9 mouse cellular contexts compared by ENCODE assay signal in genomic region chr5:90338177-90339091, GRCm38 (mm10). TPM values are rescaled to one million over a fixed set of nuclear protein-coding genes. Genes with fewer than 3 reads are reported as not detected.
DNase-seq lines count a peak whose midpoint lies in the region; ATAC-seq and TF ChIP-seq lines count a peak whose summit lies in the region.
"Had no signal": no experiment of that assay in that cellular context is flagged by ENCODE, and none has a peak within 500 bp of the region (broad histone marks: within the 10 kb centered on the region; RNA-seq: fewer than 3 reads in every experiment).

No protein-coding gene starts in this region.

- H3K36me3 ChIP-seq in forebrain, embryonic 11.5 days (ENCODE audit: control insufficient read depth, insufficient read depth, low read length), result no peaks in the 10 kb centered on the region
- H3K36me3 ChIP-seq in liver, embryonic 12.5 days, result no peaks in the 10 kb centered on the region
- no peaks in the 10 kb centered on the region for H3K36me3 ChIP-seq in neural tube, embryonic 13.5 days
- H3K36me3 ChIP-seq: limb, embryonic 13.5 days had no signal

- peak overlapping the region; percentile 83; the same call in 1 of the 2 replicates for H3K27ac ChIP-seq in layer of hippocampus, adult 2 months
- peak overlapping the region; percentile 41; the same call in 1 of the 2 replicates for H3K27ac ChIP-seq in forebrain, embryonic 11.5 days (ENCODE audit: low read depth, low read length)
- H3K27ac ChIP-seq in liver, embryonic 12.5 days, result 0 out of 2 replicates have a peak overlapping the region, but pooled peaks have one; percentile 20
- H3K27ac ChIP-seq in neural tube, embryonic 13.5 days (replicated peaks), result peak overlapping the region; percentile 57
- H3K27ac ChIP-seq: limb, embryonic 13.5 days had no signal

- H3K9ac ChIP-seq in forebrain, embryonic 11.5 days (ENCODE audit: low read length), result no peak overlapping the region
- H3K9ac ChIP-seq in liver, embryonic 12.5 days, result no peak overlapping the region
- peak overlapping the region; percentile 54 for H3K9ac ChIP-seq in neural tube, embryonic 13.5 days
- H3K9ac ChIP-seq: limb, embryonic 13.5 days had no signal

- no peak for DNase-seq in layer of hippocampus, adult 2 months (ENCODE audit: low spot score in 2 of 2)
- DNase-seq in layer of hippocampus, postnatal 14 days (ENCODE audit: low spot score in 2 of 2), result no peak
- peak; percentile 52 for DNase-seq in forebrain, embryonic 11.5 days (ENCODE audit: low spot score)
- DNase-seq in kidney, postnatal 14 days, result no peak
- DNase-seq in right cerebral cortex, postnatal 25 days, result no peak

- ATAC-seq in forebrain, embryonic 11.5 days (replicated peaks; ENCODE audit: low FRiP score), result peak; percentile 86
- no peak for ATAC-seq in liver, embryonic 12.5 days
- no peak for ATAC-seq in neural tube, embryonic 13.5 days (ENCODE audit: low read depth)
- ATAC-seq in erythroid progenitor cell, adult 5-6 weeks (replicated peaks; ENCODE audit: low FRiP score, poor library complexity, severe bottlenecking), result no peak

- no peaks in the 10 kb centered on the region for H3K9me3 ChIP-seq in forebrain, embryonic 11.5 days (ENCODE audit: control insufficient read depth, low read length)
- no peaks in the 10 kb centered on the region for H3K9me3 ChIP-seq in liver, embryonic 12.5 days (replicated peaks)
- H3K9me3 ChIP-seq in neural tube, embryonic 13.5 days, result no peaks in the 10 kb centered on the region
- H3K9me3 ChIP-seq: limb, embryonic 13.5 days had no signal

- peak overlapping the region; percentile 32; the same call in 1 of the 2 replicates for H3K4me2 ChIP-seq in forebrain, embryonic 11.5 days (ENCODE audit: low read depth, low read length, severe bottlenecking)
- H3K4me2 ChIP-seq in liver, embryonic 12.5 days, result peak overlapping the region; percentile 37
- H3K4me2 ChIP-seq in neural tube, embryonic 13.5 days, result peak overlapping the region; percentile 55

- TF ChIP-seq CTCF in layer of hippocampus, adult 2 months (conservative IDR thresholded peaks at IDR 0.05), result no peak

- no peaks in the 10 kb centered on the region for H3K27me3 ChIP-seq in forebrain, embryonic 11.5 days (ENCODE audit: control insufficient read depth, insufficient read depth, low read length)
- no peaks in the 10 kb centered on the region for H3K27me3 ChIP-seq in liver, embryonic 12.5 days (replicated peaks)
- H3K27me3 ChIP-seq in neural tube, embryonic 13.5 days, result no peaks in the 10 kb centered on the region
- H3K27me3 ChIP-seq: limb, embryonic 13.5 days had no signal

- 28% methylated on average over 7 of the region's 7 CpGs for WGBS in forebrain, embryonic 11.5 days
- WGBS in liver, embryonic 12.5 days (ENCODE audit: insufficient replicate concordance), result 62% methylated on average over 7 of the region's 7 CpGs
- WGBS in neural tube, embryonic 13.5 days, result 31% methylated on average over 7 of the region's 7 CpGs

- peak overlapping the region; percentile 57 for H3K4me3 ChIP-seq in layer of hippocampus, adult 2 months
- H3K4me3 ChIP-seq in forebrain, embryonic 11.5 days (ENCODE audit: low read depth, low read length), result no peak overlapping the region; the same call in 1 of the 2 replicates
- no peak overlapping the region for H3K4me3 ChIP-seq in liver, embryonic 12.5 days
- peak overlapping the region; percentile 25 for H3K4me3 ChIP-seq in neural tube, embryonic 13.5 days

- H3K4me1 ChIP-seq in forebrain, embryonic 11.5 days (replicated peaks; ENCODE audit: control insufficient read depth, insufficient read depth, low read length), result peaks cover 9% of the 10 kb centered on the region; the same call in 1 of the 2 replicates
- H3K4me1 ChIP-seq in liver, embryonic 12.5 days, result peaks cover 33% of the 10 kb centered on the region
- peaks cover 24% of the 10 kb centered on the region for H3K4me1 ChIP-seq in neural tube, embryonic 13.5 days (replicated peaks)

RNA-seq across cellular contexts. Expression of gene Ankrd17, which starts 27.9 kb away (rescaled TPM):
- 100 to 1,000 TPM; 110 to 118 TPM for total RNA-seq in layer of hippocampus, adult 2 months (2021)
- 100 to 1,000 TPM; 106 to 110 TPM for total RNA-seq in layer of hippocampus, postnatal 14 days (2021)
- 31.1 and 32.9 TPM in 2 replicates for polyA plus RNA-seq in forebrain, embryonic 11.5 days (2014; fragmentation: Nextera tagmentation; extraction: Ambion mirVana)
- 16.3 and 17.4 TPM in 2 replicates for polyA plus RNA-seq in liver, embryonic 12.5 days (2016; fragmentation: Nextera tagmentation; extraction: Ambion mirVana)
- 28.3 and 29.3 TPM in 2 replicates for polyA plus RNA-seq in neural tube, embryonic 13.5 days (2015; fragmentation: Nextera tagmentation; extraction: Ambion mirVana)
- 105 and 121 TPM in 2 replicates for total RNA-seq in erythroid progenitor cell, adult 5-6 weeks (2015; ENCODE audit: low replicate concordance)
- total RNA-seq in erythroid progenitor cell, adult 5-6 weeks (2017; ENCODE audit: low replicate concordance), result 141 and 214 TPM in 2 replicates

RNA-seq across cellular contexts. Expression of gene Gm9958, which starts 28.6 kb away (rescaled TPM):
- 1 to 10 TPM; 2.6 to 2.8 TPM for total RNA-seq in layer of hippocampus, adult 2 months (2021)
- 1 to 10 TPM; 1.1 to 1.5 TPM for total RNA-seq in layer of hippocampus, postnatal 14 days (2021)
- 8.2 and 8.8 TPM in 2 replicates for polyA plus RNA-seq in forebrain, embryonic 11.5 days (2014; fragmentation: Nextera tagmentation; extraction: Ambion mirVana)
- 3.2 and 3.5 TPM in 2 replicates for polyA plus RNA-seq in liver, embryonic 12.5 days (2016; fragmentation: Nextera tagmentation; extraction: Ambion mirVana)
- 6.0 and 6.1 TPM in 2 replicates for polyA plus RNA-seq in neural tube, embryonic 13.5 days (2015; fragmentation: Nextera tagmentation; extraction: Ambion mirVana)
- total RNA-seq in erythroid progenitor cell, adult 5-6 weeks (2015; ENCODE audit: low replicate concordance), result 4.6 TPM in 1 of 2 replicates, not detected in the other
- 0.51 and 6.3 TPM in 2 replicates for total RNA-seq in erythroid progenitor cell, adult 5-6 weeks (2017; ENCODE audit: low replicate concordance)

Comparison
In these comparisons a context has a peak if more than half of its experiments do, and no peak if none do; other contexts are left out.
1. H3K27ac ChIP-seq: peak in every context shown above with its lines; median percentile 83 in layer of hippocampus, adult 2 months; 57 in neural tube, embryonic 13.5 days; 41 in forebrain, embryonic 11.5 days; 20 in liver, embryonic 12.5 days.
2. H3K4me3 ChIP-seq: peak in layer of hippocampus, adult 2 months (single experiment) and neural tube, embryonic 13.5 days (single experiment); none in forebrain, embryonic 11.5 days (single experiment) and liver, embryonic 12.5 days (single experiment).
3. Peak in every context shown above with its lines, with median percentiles within 50 percentile points of each other: H3K4me2 ChIP-seq.